Mouse (Mus musculus) ES-E14 (cell line): ENCODE measurements around the gene Epha10. TPM values are rescaled to one million over a fixed set of nuclear protein-coding genes. Genes with fewer than 3 reads are reported as not detected.

Source experiments
- DNase-seq: peaks from one replicate; pipeline ENCODE4 v3.0.0-alpha.2; 2013; ENCODE audit warnings: low read depth, low spot score
- H3K27ac ChIP-seq: 2 replicates; pipeline ENCODE4 v1.5.1; 2012; ENCODE audit warnings: low read depth, mild to moderate bottlenecking, low read length, moderate library complexity, mixed read lengths; ENCODE audit not compliant: poor library complexity, insufficient read depth, severe bottlenecking
- H3K36me3 ChIP-seq: 2 replicates; pipeline ENCODE4 v1.6.1; 2012; ENCODE audit warnings: mild to moderate bottlenecking, low read length, moderate library complexity, mixed read lengths; ENCODE audit not compliant: control insufficient read depth, poor library complexity, insufficient read depth, severe bottlenecking
- H3K4me1 ChIP-seq, 2 experiments: fragments of 150-350 bp in 1 of 2; sonication (generic) in 1 of 2; 2 replicates each; pipeline ENCODE4 v1.6.1; 2012; ENCODE audit warnings: low read length in 2 of 2, mild to moderate bottlenecking in 1 of 2, mixed read lengths in 1 of 2; ENCODE audit not compliant: control insufficient read depth in 2 of 2, insufficient read depth in 2 of 2, poor library complexity in 1 of 2
- H3K4me3 ChIP-seq, 2 experiments: fragments of 150-350 bp in 1 of 2; sonication (generic) in 1 of 2; 2 replicates each; pipeline ENCODE4 v1.5.1; 2012; ENCODE audit warnings: low read length in 2 of 2, low read depth in 1 of 2, mild to moderate bottlenecking in 1 of 2, mixed read lengths in 1 of 2; ENCODE audit not compliant: insufficient read depth in 1 of 2, poor library complexity in 1 of 2, severe bottlenecking in 1 of 2
- H3K9ac ChIP-seq: 2 replicates; pipeline ENCODE4 v1.6.1; 2012; ENCODE audit warnings: low read depth, mild to moderate bottlenecking, low read length, mixed read lengths; ENCODE audit not compliant: poor library complexity, insufficient read depth, severe bottlenecking
- H3K9me3 ChIP-seq: fragments of 150-350 bp; sonication (generic); 2 replicates; pipeline ENCODE4 v1.6.1; 2012; ENCODE audit warnings: low read depth, mild to moderate bottlenecking, low read length; ENCODE audit not compliant: control insufficient read depth, insufficient read depth
- CHD2 ChIP-seq: IDR thresholded peaks from 2 replicates; pipeline ENCODE4 v1.6.1; 2014; ENCODE audit warnings: mild to moderate bottlenecking, low read depth, low read length, inconsistent platforms
- HCFC1 ChIP-seq: IDR thresholded peaks from 2 replicates; pipeline ENCODE4 v1.6.1; 2012; ENCODE audit warnings: low read length, inconsistent platforms, borderline replicate concordance; ENCODE audit not compliant: insufficient read depth
- MAFK ChIP-seq: IDR thresholded peaks from 2 replicates; pipeline ENCODE4 v1.6.1; 2014; ENCODE audit warnings: mild to moderate bottlenecking, low read depth, low read length, inconsistent platforms; ENCODE audit not compliant: insufficient read depth
- ZC3H11A ChIP-seq: IDR thresholded peaks from 2 replicates; pipeline ENCODE4 v1.6.1; 2012; ENCODE audit warnings: low read depth, mild to moderate bottlenecking, inconsistent platforms, low read length, borderline replicate concordance
- ZNF384 ChIP-seq: IDR thresholded peaks from 2 replicates; pipeline ENCODE4 v1.6.1; 2012; ENCODE audit warnings: low read depth, low read length, inconsistent platforms
- in situ Hi-C, 2 experiments: fragments of 600-800 bp; cut with MboI; formaldehyde crosslinking; loops; one replicate each; pipeline ENCODE4 v1.15.1; 2025; ENCODE audit warnings: low sequenced_read_pairs in 2 of 2, inconsistent platforms in 1 of 2; ENCODE audit not compliant: unreplicated experiment in 2 of 2
- total RNA-seq: library from RNA; depleted of rRNA; stranded (reverse); fragments of 300-350 nt; gene quantifications from 2 replicates; pipeline ENCODE4 v1.2.3, GENCODE M21; 2012; rRNA removed

Gene Epha10
- total RNA-seq, 1 experiment: 0.54 TPM

DNA sequence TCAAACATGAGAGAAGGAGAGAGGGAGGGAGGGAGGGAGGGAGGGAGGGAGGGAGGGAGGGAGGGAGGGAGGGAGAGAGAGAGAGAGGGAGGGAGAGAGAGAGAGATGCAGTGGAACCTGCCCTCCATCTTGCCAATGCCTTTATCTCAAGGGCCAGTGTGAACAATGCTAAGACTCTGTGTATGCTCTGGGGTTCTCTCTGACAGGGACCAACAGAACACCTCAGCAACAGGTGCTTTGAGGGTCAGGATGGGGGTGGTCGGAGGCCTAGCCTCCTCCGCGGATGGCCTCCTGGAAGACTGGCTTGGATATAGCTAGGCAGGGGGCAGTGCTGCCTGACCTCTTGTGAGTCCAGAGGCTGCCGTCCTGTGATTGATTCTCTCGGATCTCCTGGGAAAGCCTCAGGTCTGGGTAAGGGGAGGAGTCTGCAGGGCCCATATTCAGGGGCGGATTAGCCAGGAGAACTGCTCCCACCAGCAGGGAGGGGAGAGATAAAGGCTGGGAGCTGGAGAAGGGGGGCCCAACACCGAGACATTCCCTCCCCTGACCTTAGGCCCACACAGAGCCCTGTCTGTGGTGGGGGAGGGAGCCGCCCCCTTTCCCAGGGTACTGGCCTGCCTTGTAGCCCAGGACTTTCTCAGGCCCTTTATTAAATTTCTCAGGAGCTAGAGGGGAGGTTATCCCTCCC lies 84.4 kb downstream of the Epha10 start:
- Histone ChIP-seq H3K4me3 (no peak overlapping the region), H3K4me1 (no peaks in the 10 kb centered on the region), H3K9ac (no peak overlapping the region), H3K9me3 (no peaks in the 10 kb centered on the region), H3K36me3 (no peaks in the 10 kb centered on the region), H3K27ac (no peak overlapping the region)
- no peak for TF ChIP-seq ZNF384
- no peak for TF ChIP-seq CHD2
- no peak for TF ChIP-seq ZC3H11A
- TF ChIP-seq HCFC1: no peak
- no peak for TF ChIP-seq MAFK
- in situ Hi-C loops: no loop called here
- no peak for DNase-seq

Other genes starting within 250 kb of the Epha10 start
- gene Pou3f1, start 224.1 kb upstream of the Epha10 start, total RNA-seq: 6.2 and 9.5 TPM in 2 replicates
- gene Utp11, start 187.3 kb upstream of the Epha10 start, total RNA-seq: 29.2 and 39.7 TPM in 2 replicates
- 7.5 and 13.7 TPM in 2 replicates for gene Fhl3, start 180.2 kb upstream of the Epha10 start, total RNA-seq
- 91.6 and 117 TPM in 2 replicates for gene Sf3a3, start 166.1 kb upstream of the Epha10 start, total RNA-seq
- 12.6 and 14.0 TPM in 2 replicates for gene Inpp5b, start 139.0 kb upstream of the Epha10 start, total RNA-seq
- gene Mtf1, start 78.8 kb upstream of the Epha10 start, total RNA-seq: 10.1 and 15.4 TPM in 2 replicates
- 82.7 and 85.3 TPM in 2 replicates for gene Yrdc, start 30.2 kb upstream of the Epha10 start, total RNA-seq
- 21.4 and 25.8 TPM in 2 replicates for gene 1110065P20Rik, start 29.7 kb upstream of the Epha10 start, total RNA-seq
- gene Maneal, start 18.7 kb upstream of the Epha10 start, total RNA-seq: 5.4 and 10.5 TPM in 2 replicates
- gene 9930104L06Rik, start 56.1 kb downstream of the Epha10 start, total RNA-seq: 23.8 and 32.6 TPM in 2 replicates
- gene Cdca8, start 58.4 kb downstream of the Epha10 start, total RNA-seq: 83.5 and 96.1 TPM in 2 replicates
- gene Rspo1, start 105.5 kb downstream of the Epha10 start, total RNA-seq: 3.3 and 4.2 TPM in 2 replicates
- gene Gnl2, start 135.7 kb downstream of the Epha10 start, total RNA-seq: 66.0 and 77.8 TPM in 2 replicates
- 0.16 TPM in 1 of 2 replicates, not detected in the other for gene Dnali1, start 184.8 kb downstream of the Epha10 start, total RNA-seq
- 19.8 and 25.1 TPM in 2 replicates for gene Snip1, start 185.8 kb downstream of the Epha10 start, total RNA-seq
- 20.6 and 25.0 TPM in 2 replicates for gene Meaf6, start 204.2 kb downstream of the Epha10 start, total RNA-seq
- 4.9 and 10.4 TPM in 2 replicates for gene Zc3h12a, start 246.9 kb downstream of the Epha10 start, total RNA-seq